Mouse (Mus musculus) cerebellum, adult 11-12 months (tissue): Measurements from ENCODE around the gene Tardbp.
A peak's percentile ranks its signal among the peaks of the same experiment; 100 is the strongest.

Experiments
- DNase-seq: peaks from one replicate; pipeline ENCODE4 v3.0.0; 2022

Tardbp gene

DNA sequence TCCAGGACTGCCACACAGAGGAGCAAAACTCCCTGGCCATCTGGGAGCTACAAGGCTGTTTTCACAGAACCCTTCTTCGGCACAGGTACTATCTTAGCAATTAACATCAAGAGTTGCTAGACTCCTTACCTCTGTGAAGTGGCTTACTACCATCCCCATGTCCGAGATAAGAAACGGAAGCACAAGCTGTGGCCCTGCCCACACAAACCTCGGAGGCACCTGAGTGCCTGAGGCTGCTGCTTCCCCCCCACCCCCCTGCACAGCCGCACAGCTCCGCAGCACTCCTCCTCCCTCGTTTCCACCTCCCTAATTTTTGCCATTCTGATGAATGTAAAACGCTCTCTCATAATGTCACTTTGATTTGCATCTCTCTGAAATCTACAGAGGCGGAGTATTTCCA, 11.5 kb upstream of the Tardbp start:
- DNase-seq, result no peak

DNA sequence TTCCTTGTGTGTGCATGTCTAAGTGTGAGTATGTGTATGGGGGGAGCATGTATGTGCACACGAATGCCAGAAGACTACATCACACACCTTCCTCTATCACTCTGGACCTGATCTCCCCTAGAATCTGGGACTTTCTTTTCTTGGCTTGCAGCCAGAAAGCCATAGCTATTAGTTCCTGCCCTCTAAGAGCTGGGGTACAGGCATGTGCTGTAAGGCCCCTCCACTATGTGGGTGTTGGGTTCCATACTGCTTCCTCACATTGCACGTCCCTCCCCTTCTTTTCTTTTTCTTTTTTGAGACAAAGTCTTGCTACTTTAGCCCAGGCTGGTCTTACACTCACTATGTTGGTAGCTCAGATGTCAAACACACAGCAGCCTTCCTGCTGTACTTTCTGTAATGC, 8.5 kb upstream of the Tardbp start:
- DNase-seq, result no peak

DNA sequence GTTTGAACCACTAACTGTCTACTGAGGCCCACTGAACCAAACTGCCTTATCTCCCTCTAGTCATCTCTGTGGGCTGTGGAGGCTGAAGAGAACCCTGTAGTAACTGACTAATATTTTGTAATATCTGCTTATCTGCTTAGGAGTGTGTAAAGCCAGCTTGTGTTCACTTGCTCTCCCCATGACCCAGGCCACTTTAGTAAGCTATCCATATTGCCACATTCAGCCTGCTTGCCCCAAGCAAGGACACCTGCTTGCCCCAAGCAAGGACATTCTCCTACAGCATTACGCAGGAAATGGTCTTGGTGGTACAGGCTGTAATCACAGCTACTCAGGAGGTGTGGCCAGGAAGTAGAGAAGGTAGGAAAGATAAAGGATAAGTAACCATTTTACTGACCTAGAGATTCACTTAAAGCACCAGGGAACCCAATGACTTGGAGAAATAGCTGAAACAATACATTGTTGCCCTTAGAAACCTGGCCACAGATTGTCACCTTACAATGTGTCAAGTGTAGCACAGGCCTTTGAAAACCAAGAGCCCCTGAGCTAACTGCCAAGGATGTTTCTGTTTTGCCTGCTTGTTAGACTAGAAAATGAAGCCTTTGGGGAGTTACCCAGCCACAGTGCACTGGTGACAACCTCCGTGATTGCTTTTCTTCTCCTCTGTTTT, 6.7 kb upstream of the Tardbp start:
- DNase-seq, result no peak

DNA sequence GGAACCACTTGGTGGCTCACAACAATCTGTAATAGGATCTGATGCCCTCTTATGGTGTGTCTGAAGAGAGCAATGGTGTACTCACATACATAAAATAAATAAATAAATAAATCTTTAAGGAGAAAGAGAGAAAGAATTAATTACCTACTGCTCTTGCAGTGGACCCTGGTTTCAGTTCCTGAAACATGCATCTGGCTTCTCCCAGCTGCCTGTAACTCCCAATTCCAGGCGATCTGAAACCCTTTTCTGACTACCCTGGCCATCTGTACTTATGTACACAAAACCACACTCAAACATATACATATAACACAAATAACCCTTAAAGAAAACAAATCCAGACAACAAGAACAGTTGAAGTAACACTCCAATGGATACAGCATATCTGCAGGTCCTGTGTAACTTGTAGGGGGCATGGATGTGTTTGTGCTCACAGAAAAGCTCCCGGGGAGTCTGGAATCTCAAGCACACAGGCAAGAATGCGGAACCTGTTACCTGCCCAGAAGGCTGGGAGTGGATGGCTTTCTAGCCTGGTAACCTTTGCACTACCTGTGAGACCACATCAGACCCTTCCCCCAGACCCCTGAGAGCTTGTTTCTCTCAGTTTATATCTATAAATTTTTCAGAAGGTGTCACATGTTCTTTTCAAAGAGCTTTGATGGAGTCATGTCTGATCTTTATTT, 5.3 kb upstream of the Tardbp start:
- DNase-seq, result no peak

DNA sequence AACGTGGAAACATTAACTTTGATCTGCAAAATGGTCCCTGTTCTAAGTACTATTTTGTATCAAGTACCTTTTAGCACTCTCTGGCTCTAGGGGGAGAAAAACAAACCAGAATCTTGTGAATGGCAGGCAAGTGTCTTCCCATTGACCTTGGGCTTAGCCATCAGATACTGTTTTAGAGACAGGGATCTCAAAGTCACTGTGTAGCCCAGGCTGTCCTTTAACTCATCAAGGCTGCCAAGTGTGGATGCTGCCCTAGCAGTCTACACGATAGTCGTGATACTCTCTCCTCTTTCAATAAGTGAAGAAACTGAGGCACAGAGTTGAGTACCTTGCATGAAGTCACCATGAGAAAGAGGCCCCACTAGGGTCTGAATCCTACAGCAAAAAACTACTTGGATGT, 427 bp upstream of the Tardbp start:
- no peak for DNase-seq

DNA sequence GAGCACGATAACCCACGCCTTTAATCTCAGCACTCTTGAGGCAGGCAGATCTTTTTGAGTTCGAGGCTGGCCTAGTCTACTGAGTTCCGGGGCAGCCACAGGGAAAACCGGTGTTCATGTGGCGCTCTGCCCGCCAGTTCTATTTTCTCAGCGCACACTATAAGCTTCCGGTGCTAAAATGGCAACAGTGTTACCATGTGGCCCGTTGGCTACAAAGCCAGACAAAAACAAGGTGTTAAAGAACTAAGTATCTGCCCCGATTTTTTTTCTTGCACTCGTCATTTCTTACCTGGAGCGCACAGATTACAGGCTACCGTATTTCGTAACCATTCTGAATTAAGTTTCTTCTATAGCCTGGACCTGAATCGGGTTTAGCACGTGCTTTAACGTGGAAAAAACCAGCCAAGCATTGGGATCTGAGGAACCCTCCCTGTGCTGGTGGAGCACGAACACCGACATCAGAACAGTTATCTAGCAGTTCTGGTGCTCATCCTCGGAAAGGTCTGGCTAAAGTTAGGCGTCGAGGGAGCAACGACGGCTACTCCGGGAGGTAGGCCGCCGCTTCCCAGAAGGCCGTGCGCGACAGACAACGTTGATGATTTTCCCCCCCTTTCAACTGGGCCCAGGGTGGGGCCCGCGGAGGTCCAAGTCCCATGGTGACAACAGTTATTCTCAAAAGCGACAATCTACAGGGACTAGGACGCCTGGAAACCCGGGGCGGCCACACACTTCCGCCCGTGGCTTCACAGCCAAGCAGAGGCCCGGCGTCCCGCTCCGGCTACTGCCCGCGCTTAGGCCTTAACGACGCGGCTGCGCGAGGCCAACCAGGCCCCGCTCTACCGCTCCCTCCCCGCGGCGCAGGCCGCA, 830 bp downstream of the Tardbp start:
- DNase-seq, result peak; percentile 42

DNA sequence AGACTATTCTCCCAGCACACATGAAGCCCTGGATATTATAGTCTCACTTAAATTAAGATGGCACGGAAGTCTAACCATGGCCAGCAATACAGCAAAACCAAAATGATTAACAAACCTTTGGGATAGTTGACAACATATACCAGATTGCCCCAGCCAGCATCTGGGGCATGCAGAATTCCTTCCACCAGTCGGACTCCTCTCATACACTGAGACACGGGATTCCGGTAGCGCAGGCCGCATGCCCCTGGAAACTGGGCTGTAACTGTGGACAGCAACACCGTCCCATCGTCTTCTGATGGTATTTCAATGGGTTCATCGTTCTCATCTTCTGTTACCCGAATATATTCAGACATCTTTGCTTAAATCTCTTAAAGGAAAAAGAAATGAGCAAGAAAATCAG, 1.8 kb downstream of the Tardbp start:
- no peak for DNase-seq

DNA sequence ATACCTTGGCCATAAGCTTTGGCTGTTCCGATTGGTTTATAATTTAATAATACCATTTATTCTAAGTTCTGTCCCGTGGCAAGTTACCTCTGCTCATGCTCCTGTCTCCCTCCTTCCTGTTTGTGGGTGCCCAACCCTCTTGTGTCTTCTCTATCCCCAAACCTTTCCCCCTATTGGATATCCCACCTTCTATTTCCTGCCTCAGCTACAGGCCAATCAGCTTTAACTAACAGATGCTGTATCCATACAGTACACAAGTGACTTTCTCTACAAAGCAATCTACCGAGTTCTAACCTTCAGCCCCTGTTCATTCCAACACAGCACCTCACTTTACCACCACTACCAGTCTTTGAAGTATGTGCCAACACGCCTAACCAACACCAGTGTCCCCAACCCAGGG, 3.2 kb downstream of the Tardbp start:
- DNase-seq, result no peak

DNA sequence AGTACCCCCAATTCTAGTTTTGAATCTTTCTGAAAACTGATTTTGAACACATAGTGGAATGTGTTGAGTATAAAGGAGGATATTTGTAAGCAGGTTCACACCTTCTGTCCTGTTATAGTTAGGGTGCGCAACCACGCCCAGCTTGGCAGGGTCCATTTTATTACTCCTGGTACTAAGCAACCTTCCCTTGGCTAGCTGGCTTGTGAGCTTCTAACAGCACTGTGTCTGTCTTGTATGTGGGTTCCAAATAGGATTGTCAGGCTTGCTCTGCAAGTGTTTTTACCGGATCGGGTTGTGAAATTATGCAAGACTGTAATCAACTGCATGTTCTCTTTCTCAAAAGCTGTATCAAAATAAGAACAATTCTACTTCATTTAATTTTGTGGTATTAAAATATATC, 4.3 kb downstream of the Tardbp start:
- DNase-seq, result no peak

DNA sequence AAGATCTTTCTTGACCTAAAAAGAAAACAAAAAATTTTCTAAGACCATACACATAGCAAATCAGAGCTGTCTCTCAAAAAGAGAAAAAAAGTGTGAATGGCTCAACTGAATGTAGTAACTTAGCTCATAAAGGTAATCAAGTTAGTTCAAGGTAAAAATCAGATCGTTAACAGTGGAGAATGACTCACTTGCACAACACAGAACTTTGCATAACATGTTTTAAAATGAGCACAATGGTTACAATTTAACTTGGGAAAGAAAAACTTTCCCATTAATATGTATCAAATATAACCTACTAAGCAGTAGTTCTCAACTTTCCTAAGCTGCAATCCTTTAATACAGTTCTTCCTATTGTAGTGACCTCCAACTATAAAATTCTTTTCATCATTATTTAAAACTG, 6.1 kb downstream of the Tardbp start:
- no peak for DNase-seq

DNA sequence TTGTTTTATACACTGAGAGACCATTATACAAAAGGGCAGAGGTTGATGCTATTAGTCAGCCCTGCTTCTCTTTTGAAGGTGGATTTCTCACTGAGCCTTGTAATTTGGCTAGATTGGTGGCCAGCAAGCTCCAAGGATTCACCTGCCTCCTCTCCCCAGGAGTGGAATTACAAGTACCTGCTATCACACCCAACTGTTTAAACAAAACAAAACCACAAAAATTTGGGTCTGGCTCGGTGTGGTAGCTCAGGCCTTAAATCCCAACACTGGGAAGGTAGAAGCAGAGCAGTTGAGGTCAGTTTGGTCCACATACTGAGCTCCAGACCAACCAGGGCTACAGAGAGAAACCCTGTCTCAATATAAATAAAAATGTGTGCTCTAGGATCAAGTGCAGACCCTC, 7.0 kb downstream of the Tardbp start:
- no peak for DNase-seq

DNA sequence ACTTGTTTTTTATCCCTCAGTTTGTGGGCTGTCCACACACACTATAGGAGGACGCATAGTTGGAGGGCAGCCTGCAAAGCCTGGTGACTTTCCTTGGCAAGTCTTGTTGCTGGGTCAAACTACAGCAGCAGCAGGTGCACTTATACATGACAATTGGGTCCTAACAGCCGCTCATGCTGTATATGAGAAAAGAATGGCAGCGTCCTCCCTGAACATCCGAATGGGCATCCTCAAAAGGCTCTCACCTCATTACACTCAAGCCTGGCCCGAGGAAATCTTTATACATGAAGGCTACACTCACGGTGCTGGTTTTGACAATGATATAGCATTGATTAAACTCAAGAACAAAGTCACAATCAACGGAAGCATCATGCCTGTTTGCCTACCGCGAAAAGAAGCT, 13.1 kb downstream of the Tardbp start:
- no peak for DNase-seq

DNA sequence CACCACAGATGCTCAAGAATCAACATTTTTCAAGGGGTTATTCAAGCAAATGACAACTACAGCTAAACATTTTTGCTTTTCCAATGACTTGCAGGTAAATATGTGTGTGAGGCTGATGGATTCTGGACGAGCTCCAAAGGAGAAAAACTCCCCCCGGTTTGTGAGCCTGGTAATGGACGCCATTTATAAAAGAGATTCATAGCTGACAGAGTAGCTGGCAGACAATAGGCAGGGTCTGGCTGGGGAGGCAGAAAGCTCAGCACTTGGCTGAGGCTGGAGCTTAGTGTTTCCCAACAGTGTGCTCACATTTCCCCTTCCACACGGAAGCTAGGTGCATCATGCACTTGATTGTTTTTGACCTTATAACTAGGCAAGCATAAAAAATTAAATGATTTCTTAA, 14.3 kb downstream of the Tardbp start:
- no peak for DNase-seq

DNA sequence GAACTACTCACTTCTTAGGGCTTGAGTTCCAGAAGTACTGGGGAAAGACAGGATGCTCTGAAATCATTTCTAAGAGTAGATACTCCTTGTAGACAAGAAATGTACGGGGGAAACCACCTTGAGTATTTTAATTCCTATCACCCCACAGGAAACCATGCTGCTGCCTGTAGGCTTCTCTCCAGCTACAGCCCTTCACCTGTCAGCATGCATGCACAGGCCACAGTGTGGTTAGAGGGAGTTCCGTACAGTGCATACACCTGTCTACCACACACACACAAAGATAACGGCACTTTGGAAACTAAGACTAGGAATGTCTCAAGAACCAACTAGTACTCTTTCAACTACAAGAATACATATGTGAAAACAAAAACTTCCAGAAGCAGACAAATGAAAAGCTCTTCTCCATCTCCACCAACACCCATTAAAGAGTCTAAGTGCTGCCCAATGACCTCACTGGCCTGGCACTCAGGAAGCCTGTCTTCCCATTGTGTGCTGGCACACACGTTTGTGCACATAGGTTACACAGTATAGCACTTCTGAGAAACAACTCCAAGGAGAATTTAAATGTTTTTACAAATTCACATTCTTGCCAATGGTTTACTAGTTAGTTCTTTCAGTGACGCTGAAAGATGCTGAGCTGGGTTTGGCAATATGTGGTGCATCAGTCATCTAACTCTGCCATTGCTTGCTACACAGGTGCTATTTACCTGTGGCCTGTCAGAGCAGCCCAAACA, 16.0 kb downstream of the Tardbp start:
- no peak for DNase-seq

DNA sequence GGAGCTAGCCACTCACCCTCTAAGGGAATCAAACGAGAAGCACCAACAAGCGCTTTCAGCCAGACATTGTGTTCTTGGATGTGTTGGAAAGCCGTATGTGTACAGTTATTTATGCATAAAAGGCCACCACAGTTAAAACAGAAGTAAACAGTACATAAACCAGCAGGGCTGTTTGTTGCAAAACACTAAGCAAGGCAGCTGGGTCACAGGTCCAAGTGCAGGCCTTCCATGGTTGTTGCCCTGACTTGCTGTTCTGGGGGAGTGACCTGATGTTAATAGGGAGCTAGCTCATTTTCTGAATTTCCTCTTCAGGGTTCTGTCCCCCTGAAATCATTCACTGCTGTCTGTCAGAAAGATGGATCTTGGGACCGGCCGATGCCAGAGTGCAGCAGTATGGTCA, 17.0 kb downstream of the Tardbp start:
- no peak for DNase-seq

DNA sequence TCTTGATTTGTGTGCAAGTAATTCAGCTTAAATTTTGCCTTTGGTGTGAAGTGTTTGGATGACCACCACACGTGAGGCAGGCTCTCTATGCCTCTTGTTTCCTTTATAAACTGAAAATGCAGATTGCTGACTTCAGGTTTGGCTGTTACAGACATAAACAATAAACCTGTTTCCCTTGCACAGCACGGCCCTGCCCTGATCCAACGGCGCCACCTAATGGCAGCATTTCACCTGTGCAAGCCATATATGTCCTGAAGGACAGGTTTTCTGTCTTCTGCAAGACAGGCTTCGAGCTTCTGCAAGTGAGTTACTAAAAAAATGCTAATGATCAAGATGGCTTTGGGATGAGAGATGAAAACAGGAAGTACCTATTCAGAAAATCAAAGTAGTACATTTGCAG, 19.1 kb downstream of the Tardbp start:
- peak; percentile 55 for DNase-seq

DNA sequence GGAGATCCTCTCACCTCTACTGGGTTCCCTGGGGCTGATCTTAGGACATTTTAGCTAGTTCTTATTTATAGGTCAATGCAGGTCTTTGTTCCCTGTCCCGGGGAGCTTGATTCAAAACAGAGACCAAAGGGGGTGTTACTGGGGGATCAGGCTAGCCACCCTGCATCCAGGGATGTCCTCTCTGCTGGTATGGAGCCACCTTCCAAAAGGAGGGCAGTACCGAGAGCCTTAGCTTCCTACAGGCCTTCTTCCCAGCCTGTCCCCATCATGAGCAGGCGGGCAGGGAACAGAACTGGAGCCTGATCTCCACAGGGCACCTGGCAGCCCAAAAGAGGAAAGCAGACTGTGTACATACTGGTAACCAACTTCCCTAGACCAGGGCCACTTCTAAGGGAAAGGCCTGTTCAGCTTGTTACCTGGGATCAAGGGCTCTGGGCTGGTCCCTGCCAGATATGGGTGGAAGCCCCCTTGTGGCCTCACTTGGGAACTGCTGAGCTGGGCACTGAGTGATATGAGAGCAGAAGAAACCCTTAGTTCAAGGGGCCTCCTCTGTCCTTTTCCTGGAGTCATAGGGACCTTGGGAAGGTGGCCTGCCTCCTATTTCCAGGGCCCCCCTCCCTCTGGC, 22.2 kb downstream of the Tardbp start:
- no peak for DNase-seq

DNA sequence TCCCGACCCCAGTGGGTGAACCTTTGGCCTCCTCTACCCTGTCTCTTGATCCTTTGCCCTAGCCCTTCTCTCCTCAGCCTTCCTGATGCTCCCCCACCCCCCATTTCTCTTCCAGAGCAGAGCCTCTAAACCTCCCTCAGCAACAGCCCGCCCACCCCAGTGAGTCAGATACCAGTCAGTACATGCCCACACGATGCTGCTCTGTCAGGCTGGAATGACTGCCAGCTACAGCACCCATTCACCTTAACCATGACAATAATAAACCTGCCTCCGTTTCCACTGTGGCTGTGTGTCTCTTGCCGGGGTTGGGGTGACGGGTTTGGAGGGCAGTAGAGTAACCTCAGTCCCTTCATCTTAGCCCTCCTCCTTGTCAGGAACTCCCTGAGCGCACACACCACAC, 22.7 kb downstream of the Tardbp start:
- DNase-seq, result no peak

DNA sequence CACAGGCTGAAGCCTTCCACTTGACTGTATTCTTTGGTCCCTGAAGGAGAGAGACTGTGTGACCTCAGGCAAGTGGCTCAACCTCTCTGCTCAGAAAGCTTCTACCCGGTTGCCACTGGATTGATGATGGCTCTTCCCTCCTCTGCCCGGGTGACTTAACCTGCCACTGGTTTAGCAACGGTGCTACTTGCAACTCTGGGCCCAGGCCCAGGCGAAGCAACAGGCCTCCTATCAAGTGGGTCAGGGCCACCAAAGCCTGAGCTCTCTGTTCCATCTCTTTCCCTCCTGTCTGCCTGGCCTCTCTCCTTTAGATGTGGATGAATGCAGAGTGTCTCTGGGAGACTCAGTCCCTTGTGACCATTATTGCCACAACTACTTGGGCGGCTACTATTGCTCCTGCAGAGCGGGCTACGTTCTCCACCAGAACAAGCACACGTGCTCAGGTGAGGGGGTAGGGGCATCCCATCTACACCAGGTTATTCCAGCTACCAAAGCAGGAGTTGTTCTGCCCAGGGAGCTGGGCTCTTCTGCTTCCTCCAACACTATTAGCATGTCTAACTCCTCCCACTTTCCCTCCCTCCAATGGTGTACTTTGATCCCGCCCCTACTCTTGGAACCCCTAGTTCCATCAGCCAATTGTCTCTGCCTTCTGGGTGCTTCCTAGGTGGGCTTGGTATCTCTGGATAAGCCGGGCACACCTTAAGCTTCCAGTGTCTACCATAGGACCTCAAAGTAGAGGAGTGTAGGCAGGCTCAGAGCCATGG, 23.3 kb downstream of the Tardbp start:
- no peak for DNase-seq

DNA sequence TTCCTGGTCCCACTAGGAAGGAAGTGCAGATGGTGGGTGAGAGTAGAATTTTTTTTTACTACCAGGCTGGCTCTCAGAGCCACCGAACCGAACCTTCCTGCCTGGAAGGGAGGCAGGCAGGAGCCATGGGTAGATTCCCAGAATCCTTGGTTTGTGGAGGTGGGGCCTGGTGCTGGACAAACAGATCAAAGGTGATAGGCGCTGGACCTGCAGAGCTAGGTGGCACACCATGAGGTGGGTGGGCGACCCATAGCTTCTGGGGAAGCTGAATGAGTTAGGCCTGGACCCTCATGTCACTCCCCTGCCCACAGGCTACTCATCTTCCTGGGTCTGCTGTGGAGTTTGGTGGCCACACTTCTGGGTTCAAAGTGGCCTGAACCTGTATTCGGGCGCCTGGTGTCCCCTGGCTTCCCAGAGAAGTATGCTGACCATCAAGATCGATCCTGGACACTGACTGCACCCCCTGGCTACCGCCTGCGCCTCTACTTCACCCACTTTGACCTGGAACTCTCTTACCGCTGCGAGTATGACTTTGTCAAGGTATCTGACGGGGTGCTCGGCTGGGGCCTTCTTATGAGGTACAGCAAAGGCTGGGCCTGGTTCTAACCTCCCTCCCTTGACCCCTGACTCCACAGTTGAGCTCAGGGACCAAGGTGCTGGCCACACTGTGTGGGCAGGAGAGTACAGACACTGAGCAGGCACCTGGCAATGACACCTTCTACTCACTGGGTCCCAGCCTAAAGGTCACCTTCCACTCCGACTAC, 24.3 kb downstream of the Tardbp start, which contains the start of gene Masp2:
Gene Masp2 (plus strand): TSS at position 198 of the 764 bp plus-strand sequence.
- DNase-seq, result no peak

DNA sequence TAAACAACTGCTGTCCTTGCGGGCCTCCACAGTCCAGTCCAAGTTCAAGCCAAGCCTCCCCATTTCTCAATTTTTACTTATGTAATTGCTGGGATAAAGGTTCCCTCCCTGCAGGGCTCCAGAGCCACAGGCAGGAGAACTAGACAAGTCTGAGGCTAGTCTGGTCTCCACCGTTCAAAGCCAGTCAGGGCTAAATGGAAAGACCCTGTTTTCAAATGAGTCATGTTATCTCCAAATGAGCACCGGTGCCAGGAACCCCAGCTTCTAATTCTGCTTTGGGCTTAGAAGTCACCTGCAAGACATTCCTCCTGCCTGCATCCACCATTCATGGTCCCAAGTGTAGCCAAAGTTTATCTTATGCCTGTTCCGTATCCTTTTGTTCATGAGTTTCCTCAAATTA, 24.9 kb downstream of the Tardbp start:
- no peak for DNase-seq
